Mouse (Mus musculus) spleen, adult 2 months (tissue): ENCODE measurements around the gene Rnh1.

Experiments
- CTCF ChIP-seq: fragments of 200-500 bp; IDR thresholded peaks from 2 replicates; pipeline ENCODE4 v1.5.1; 2011; ENCODE audit warnings: mild to moderate bottlenecking, inconsistent platforms; ENCODE audit not compliant: insufficient read depth, insufficient read length, insufficient replicate concordance; ENCODE audit errors: extremely low read depth
- POLR2A ChIP-seq: fragments of 200-500 bp; IDR thresholded peaks from 2 replicates; pipeline ENCODE4 v1.6.1; 2011; ENCODE audit warnings: low read depth, low read length, inconsistent platforms

DNA sequence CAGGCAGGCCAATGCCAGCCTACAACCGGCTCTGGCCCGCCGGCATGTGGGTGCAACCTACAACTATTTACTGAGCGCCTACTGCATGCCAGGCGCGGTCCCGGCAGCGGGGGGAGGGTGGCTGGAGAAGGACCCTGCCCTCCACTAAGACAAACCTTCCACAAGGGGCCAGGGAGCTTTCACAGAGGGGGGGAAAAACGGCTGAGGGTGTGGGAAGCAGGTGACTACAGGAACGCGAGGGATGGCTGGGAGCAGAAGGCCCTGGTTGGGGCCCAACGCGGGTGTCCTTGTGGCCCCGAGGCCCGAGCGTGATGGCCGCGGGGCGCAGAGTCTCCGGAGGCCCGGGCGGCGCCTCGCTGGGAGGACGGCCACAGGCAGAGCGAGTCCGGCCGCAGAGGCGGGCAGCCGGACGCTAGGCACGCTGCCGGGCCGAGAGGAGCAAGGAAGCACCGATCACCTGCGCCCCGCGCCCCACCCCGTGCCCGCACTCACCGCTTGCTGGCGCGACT, 20.7 kb upstream of the Rnh1 start:
- no peak for TF ChIP-seq POLR2A
- no peak for TF ChIP-seq CTCF
